Mouse (Mus musculus) spleen, adult 2 months (tissue): ENCODE measurements around the gene Runx1.

Experiments
- CTCF ChIP-seq: fragments of 200-500 bp; IDR thresholded peaks from 2 replicates; pipeline ENCODE4 v1.5.1; 2011; ENCODE audit warnings: mild to moderate bottlenecking, inconsistent platforms; ENCODE audit not compliant: insufficient read depth, insufficient read length, insufficient replicate concordance; ENCODE audit errors: extremely low read depth
- POLR2A ChIP-seq: fragments of 200-500 bp; IDR thresholded peaks from 2 replicates; pipeline ENCODE4 v1.6.1; 2011; ENCODE audit warnings: low read depth, low read length, inconsistent platforms

GRCm38 (mm10) chr16:92764741-92765396 is 61.1 kb downstream of the Runx1 start:
- no peak for TF ChIP-seq POLR2A
- TF ChIP-seq CTCF = no peak
